Mouse (Mus musculus): ENCODE data around the gene Spen. TPM values are rescaled to one million over a fixed set of nuclear protein-coding genes. Genes with fewer than 3 reads are reported as not detected.

Gene Spen
- polyA plus RNA-seq, 1 experiment from 2014 or later: 7.5 TPM

GRCm38 (mm10) chr4:141468576-141468975 is 69.8 kb downstream of the Spen start:
- ATAC-seq (replicated peaks; ENCODE audit: insufficient number of reproducible peaks, low FRiP score, low TSS enrichment): no peak
- no peak overlapping the region for H3K27ac ChIP-seq (ENCODE audit: low read depth, low read length)
- WGBS (ENCODE audit: insufficient replicate concordance): 62% methylated on average over 10 of the region's 10 CpGs
- peaks cover 59% of the 10 kb centered on the region for H3K36me3 ChIP-seq (ENCODE audit: control insufficient read depth, insufficient read depth, low read length)
- no peaks in the 10 kb centered on the region for H3K4me1 ChIP-seq (ENCODE audit: control insufficient read depth, insufficient read depth, low read length)
- H3K4me3 ChIP-seq (ENCODE audit: low read depth, low read length): no peak overlapping the region
- H3K9ac ChIP-seq (ENCODE audit: low read depth, low read length): no peak overlapping the region
- no peaks in the 10 kb centered on the region for H3K27me3 ChIP-seq (ENCODE audit: control insufficient read depth, insufficient read depth, low read length)
- H3K9me3 ChIP-seq (replicated peaks; ENCODE audit: control insufficient read depth, low read length): no peaks in the 10 kb centered on the region
- no peak overlapping the region for H3K4me2 ChIP-seq

- no peaks in the 10 kb centered on the region for H3K4me1 ChIP-seq (ENCODE audit: control insufficient read depth, insufficient read depth, low read length)
- ATAC-seq (replicated peaks; ENCODE audit: insufficient number of reproducible peaks, low FRiP score, low TSS enrichment): no peak
- H3K9ac ChIP-seq (ENCODE audit: low read depth, low read length): no peak overlapping the region
- no peaks in the 10 kb centered on the region for H3K9me3 ChIP-seq (replicated peaks; ENCODE audit: control insufficient read depth, low read length)
- WGBS (ENCODE audit: insufficient replicate concordance): 80% methylated on average over 6 of the region's 6 CpGs
- no peak overlapping the region for H3K4me3 ChIP-seq (ENCODE audit: low read depth, low read length)
- no peak overlapping the region for H3K27ac ChIP-seq (ENCODE audit: low read depth, low read length)
- peaks cover 56% of the 10 kb centered on the region for H3K36me3 ChIP-seq (ENCODE audit: control insufficient read depth, insufficient read depth, low read length)
- no peak overlapping the region for H3K4me2 ChIP-seq
- no peaks in the 10 kb centered on the region for H3K27me3 ChIP-seq (ENCODE audit: control insufficient read depth, insufficient read depth, low read length)
Measured at GRCm38 (mm10) chr4:141467581-141467927, 70.8 kb downstream of the Spen start.

GRCm38 (mm10) chr4:141466844-141467580 is 71.4 kb downstream of the Spen start:
- Histone ChIP-seq H3K4me1 (ENCODE audit: control insufficient read depth, insufficient read depth, low read length) (no peaks in the 10 kb centered on the region), H3K4me2 (no peak overlapping the region), H3K27ac (ENCODE audit: low read depth, low read length) (no peak overlapping the region), H3K36me3 (ENCODE audit: control insufficient read depth, insufficient read depth, low read length) (peaks cover 53% of the 10 kb centered on the region), H3K27me3 (ENCODE audit: control insufficient read depth, insufficient read depth, low read length) (no peaks in the 10 kb centered on the region), H3K4me3 (ENCODE audit: low read depth, low read length) (no peak overlapping the region), H3K9ac (ENCODE audit: low read depth, low read length) (no peak overlapping the region), H3K9me3 (replicated peaks; ENCODE audit: control insufficient read depth, low read length) (no peaks in the 10 kb centered on the region)
- WGBS (ENCODE audit: insufficient replicate concordance): 86% methylated on average over 15 of the region's 15 CpGs
- ATAC-seq (replicated peaks; ENCODE audit: insufficient number of reproducible peaks, low FRiP score, low TSS enrichment): no peak

- H3K4me2 ChIP-seq: no peak overlapping the region
- ATAC-seq (replicated peaks; ENCODE audit: insufficient number of reproducible peaks, low FRiP score, low TSS enrichment): no peak
- no peak overlapping the region for H3K4me3 ChIP-seq (ENCODE audit: low read depth, low read length)
- no peak overlapping the region for H3K27ac ChIP-seq (ENCODE audit: low read depth, low read length)
- WGBS (ENCODE audit: insufficient replicate concordance): 85% methylated on average over 16 of the region's 16 CpGs
- peaks cover 48% of the 10 kb centered on the region for H3K36me3 ChIP-seq (ENCODE audit: control insufficient read depth, insufficient read depth, low read length)
- no peaks in the 10 kb centered on the region for H3K9me3 ChIP-seq (replicated peaks; ENCODE audit: control insufficient read depth, low read length)
- H3K27me3 ChIP-seq (ENCODE audit: control insufficient read depth, insufficient read depth, low read length): no peaks in the 10 kb centered on the region
- no peaks in the 10 kb centered on the region for H3K4me1 ChIP-seq (ENCODE audit: control insufficient read depth, insufficient read depth, low read length)
- H3K9ac ChIP-seq (ENCODE audit: low read depth, low read length): no peak overlapping the region
Measured at GRCm38 (mm10) chr4:141466289-141466795, 72.1 kb downstream of the Spen start.

- H3K4me1 ChIP-seq (ENCODE audit: control insufficient read depth, insufficient read depth, low read length): no peaks in the 10 kb centered on the region
- H3K36me3 ChIP-seq (ENCODE audit: control insufficient read depth, insufficient read depth, low read length): peaks cover 45% of the 10 kb centered on the region
- no peak overlapping the region for H3K9ac ChIP-seq (ENCODE audit: low read depth, low read length)
- H3K9me3 ChIP-seq (replicated peaks; ENCODE audit: control insufficient read depth, low read length): no peaks in the 10 kb centered on the region
- 93% methylated on average over 34 of the region's 34 CpGs for WGBS (ENCODE audit: insufficient replicate concordance)
- no peak overlapping the region for H3K4me2 ChIP-seq
- H3K4me3 ChIP-seq (ENCODE audit: low read depth, low read length): no peak overlapping the region
- no peak overlapping the region for H3K27ac ChIP-seq (ENCODE audit: low read depth, low read length)
- H3K27me3 ChIP-seq (ENCODE audit: control insufficient read depth, insufficient read depth, low read length): no peaks in the 10 kb centered on the region
- ATAC-seq (replicated peaks; ENCODE audit: insufficient number of reproducible peaks, low FRiP score, low TSS enrichment): no peak
Measured at GRCm38 (mm10) chr4:141465512-141466288, 72.7 kb downstream of the Spen start.

GRCm38 (mm10) chr4:141464722-141465121 is 73.7 kb downstream of the Spen start:
- Histone ChIP-seq H3K36me3 (ENCODE audit: control insufficient read depth, insufficient read depth, low read length) (peaks cover 44% of the 10 kb centered on the region), H3K27me3 (ENCODE audit: control insufficient read depth, insufficient read depth, low read length) (no peaks in the 10 kb centered on the region)

GRCm38 (mm10) chr4:141463472-141463871 is 74.9 kb downstream of the Spen start:
- Histone ChIP-seq H3K4me3 (ENCODE audit: low read depth, low read length) (no peak overlapping the region), H3K36me3 (ENCODE audit: control insufficient read depth, insufficient read depth, low read length) (peaks cover 36% of the 10 kb centered on the region), H3K27me3 (ENCODE audit: control insufficient read depth, insufficient read depth, low read length) (no peaks in the 10 kb centered on the region), H3K9ac (ENCODE audit: low read depth, low read length) (no peak overlapping the region), H3K9me3 (replicated peaks; ENCODE audit: control insufficient read depth, low read length) (no peaks in the 10 kb centered on the region), H3K27ac (ENCODE audit: low read depth, low read length) (no peak overlapping the region), H3K4me1 (ENCODE audit: control insufficient read depth, insufficient read depth, low read length) (peaks cover 5% of the 10 kb centered on the region), H3K4me2 (no peak overlapping the region)
- 59% methylated on average over 14 of the region's 14 CpGs for WGBS (ENCODE audit: insufficient replicate concordance)
- no peak for ATAC-seq (replicated peaks; ENCODE audit: insufficient number of reproducible peaks, low FRiP score, low TSS enrichment)

More at GRCm38 (mm10) chr4:141464722-141465121, 73.7 kb downstream of the Spen start:
- H3K9me3 ChIP-seq (replicated peaks; ENCODE audit: control insufficient read depth, low read length): no peaks in the 10 kb centered on the region
- WGBS (ENCODE audit: insufficient replicate concordance): 69% methylated on average over 16 of the region's 16 CpGs
- no peak overlapping the region for H3K4me3 ChIP-seq (ENCODE audit: low read depth, low read length)
- H3K9ac ChIP-seq (ENCODE audit: low read depth, low read length): no peak overlapping the region
- no peak for ATAC-seq (replicated peaks; ENCODE audit: insufficient number of reproducible peaks, low FRiP score, low TSS enrichment)
- H3K4me1 ChIP-seq (ENCODE audit: control insufficient read depth, insufficient read depth, low read length): no peaks in the 10 kb centered on the region; the same call in 1 of the 2 replicates
- no peak overlapping the region for H3K4me2 ChIP-seq
- no peak overlapping the region for H3K27ac ChIP-seq (ENCODE audit: low read depth, low read length)

GRCm38 (mm10) chr4:141461576-141461975 is 76.8 kb downstream of the Spen start:
- H3K36me3 ChIP-seq (ENCODE audit: control insufficient read depth, insufficient read depth, low read length): peaks cover 28% of the 10 kb centered on the region
- 91% methylated on average over 12 of the region's 12 CpGs for WGBS (ENCODE audit: insufficient replicate concordance)

More at GRCm38 (mm10) chr4:141461576-141461975, 76.8 kb downstream of the Spen start:
- no peak overlapping the region for H3K4me3 ChIP-seq (ENCODE audit: low read depth, low read length)
- H3K4me1 ChIP-seq (ENCODE audit: control insufficient read depth, insufficient read depth, low read length): peaks cover 13% of the 10 kb centered on the region
- H3K27me3 ChIP-seq (ENCODE audit: control insufficient read depth, insufficient read depth, low read length): no peaks in the 10 kb centered on the region
- no peak overlapping the region for H3K27ac ChIP-seq (ENCODE audit: low read depth, low read length)
- no peak for ATAC-seq (replicated peaks; ENCODE audit: insufficient number of reproducible peaks, low FRiP score, low TSS enrichment)
- no peaks in the 10 kb centered on the region for H3K9me3 ChIP-seq (replicated peaks; ENCODE audit: control insufficient read depth, low read length)
- no peak overlapping the region for H3K4me2 ChIP-seq
- no peak overlapping the region for H3K9ac ChIP-seq (ENCODE audit: low read depth, low read length)

All from heart, embryonic 11.5 days (tissue).